Mouse (Mus musculus) spleen, postnatal 4 days (tissue): ENCODE measurements around the gene BC030870.

Experiments
- DNase-seq, 2 experiments: peaks; one replicate each; pipeline ENCODE4 v3.0.0; 2022; ENCODE audit warnings: low spot score in 2 of 2

The BC030870 gene

DNA sequence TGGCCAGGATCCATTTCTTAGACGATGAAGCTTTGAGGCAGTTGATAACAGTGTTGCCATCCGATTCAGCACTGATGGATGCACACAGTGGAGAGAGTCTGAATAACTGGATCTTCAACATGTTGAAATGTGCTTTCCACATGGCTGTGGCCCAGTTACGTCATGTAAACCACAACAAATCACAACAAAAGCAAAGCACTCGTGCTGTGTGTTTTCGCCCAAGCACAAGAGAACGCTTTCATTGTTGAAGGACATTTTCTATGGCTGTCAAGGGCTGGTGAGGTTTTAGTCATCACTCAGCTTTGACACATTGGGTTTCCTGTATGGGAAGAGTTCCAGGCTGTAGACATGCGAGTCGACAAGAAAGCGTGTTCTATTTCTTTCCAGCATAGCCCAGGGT lies 48.6 kb downstream of the BC030870 start:
- no peak for DNase-seq

DNA sequence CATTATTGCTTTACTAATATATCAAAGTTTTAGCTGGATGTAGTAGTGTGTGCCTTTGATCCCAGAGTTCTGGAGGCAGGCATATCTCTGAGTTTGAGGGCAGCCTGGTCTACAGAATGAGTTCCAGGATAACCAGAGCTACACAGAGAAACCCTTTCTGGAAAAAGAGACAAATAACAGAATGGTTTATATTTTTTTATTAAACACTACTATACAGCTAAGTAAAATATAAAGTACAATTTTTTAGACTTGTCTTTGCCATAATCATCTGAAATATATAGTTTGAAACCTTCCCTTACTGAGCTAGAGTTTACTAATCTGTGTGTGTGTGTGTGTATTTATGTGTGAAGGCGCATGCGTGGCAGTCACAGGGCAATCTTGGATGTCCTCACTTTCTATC lies 54.6 kb downstream of the BC030870 start, which contains the start of gene Gm10663:
Gm10663 (plus strand) TSS at position 301 of the 400 bp plus-strand sequence.
- DNase-seq, result no peak

DNA sequence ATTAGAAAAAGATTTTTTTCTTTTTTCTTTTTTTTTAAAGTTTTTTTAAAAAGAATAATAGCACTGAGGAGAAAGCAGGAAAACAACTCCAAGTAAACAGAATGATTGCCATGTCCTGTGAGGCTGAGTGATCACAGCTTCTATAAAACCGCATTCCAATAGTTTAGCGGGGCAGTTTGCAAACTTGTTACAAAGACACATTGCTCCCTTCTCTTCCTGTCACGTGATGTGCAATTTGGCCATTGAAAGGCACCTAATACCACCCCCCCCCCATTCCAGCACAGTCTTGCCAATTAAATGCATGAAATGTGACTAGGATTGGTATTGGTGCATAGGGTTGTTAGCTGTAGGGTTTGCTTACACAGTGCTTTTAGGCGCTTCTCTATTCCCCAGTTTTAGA lies 58.4 kb downstream of the BC030870 start:
- no peak for DNase-seq

DNA sequence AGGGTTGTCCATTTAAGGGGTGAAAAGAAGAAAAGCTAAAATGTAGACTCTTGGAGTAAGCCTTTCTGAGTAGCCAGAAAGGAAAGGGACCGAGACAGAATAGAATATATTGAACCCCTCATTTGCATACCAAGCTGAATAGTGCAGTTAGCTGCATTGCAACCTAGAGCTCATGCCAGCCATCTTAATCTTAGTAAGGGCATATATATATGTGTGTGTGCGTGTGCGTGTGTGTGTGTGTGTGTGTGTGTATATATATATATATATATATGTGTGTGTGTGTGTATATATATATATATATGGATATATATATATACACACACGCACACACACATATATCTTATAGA lies 60.9 kb downstream of the BC030870 start:
- no peak for DNase-seq

DNA sequence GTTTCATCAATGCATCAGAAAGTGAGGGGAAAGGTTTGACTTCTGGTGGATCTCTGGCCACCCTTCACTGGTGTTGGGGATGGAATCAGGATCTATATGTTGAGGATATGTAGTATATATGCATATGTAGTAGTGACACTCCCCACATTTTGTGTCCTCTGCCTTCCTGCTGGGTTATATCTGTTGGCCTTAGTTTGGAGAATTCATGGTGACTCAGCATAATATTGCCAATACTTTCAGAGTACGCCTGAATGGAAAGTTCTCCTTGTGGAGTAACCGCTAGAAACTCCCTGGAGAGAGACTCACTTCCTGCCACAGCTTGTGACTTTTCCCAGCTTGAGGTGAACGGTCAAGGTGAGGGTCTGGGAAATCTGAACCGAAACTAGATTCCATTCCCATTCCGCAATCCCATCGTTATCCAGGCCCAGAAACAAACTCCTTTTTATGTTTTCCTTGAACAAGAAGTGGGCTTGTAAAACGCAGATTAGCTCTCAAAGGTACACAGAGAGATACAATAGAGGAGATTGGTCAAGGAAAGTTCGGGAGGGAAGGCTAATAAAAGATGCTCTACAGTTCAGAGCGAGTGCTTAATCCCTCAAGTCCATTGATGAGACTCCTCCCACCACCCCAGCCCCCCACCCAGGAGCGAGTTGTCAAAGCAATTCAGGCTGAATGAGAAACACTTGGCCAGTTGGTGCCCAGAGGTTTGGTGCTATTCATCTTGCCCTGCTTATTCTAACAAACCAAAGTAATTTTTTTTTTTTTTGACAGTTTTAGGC lies 61.5 kb downstream of the BC030870 start:
- no peak for DNase-seq

DNA sequence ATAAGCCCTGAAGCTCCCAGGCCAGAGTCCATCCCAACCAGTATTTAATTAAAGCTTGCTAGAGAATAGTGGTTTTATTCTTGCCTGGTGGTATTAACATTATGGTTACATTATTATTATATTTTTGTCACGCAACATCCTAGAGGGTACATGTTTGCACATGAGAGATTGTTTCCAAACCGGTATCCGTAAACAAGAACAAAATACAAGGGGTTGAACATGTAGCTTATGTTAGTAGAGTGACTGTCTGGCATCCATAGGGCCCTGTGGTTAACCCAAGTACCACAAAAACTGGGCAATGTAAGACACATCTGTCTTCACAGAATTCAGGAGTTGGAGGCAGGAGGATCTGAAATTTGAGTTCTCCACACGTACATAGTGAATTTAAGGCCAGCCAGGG lies 62.3 kb downstream of the BC030870 start:
- no peak for DNase-seq

DNA sequence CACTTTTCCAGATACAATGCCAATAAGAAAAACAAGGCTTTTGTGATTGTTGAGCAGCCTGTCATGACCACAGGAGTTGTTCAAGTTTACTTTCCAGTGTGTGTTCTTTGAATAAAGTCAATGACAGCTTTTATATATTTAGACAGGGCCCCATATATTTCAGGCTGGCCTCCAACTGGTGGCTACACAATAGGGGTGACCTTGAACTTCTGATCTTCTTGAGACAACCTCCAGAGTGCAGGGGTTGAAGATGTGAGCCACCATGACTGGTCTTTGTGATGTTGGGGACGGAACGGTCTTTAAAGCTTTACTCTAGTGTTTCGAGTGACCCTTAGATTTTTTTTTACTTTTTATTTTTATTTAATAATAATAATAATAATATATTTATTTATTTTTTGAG lies 63.7 kb downstream of the BC030870 start:
- DNase-seq, result no peak

DNA sequence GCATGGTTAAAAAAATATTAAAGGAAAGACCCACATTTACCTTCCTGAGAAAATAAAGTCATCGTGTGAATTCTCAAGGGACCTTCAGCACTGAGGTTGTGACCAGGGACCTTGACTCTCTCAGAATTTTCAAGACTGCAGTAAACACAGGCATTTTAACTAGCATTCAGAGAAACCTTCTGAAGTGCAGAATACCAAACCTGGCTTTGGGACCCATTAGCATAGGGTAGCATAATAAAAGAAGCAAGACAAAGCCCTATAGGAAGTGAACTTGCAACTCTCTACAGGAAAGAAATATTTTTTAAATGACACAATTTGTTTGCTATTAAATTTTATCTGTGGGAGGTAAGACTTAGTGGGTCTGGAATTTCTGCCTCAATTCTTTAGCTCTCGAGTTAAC lies 65.3 kb downstream of the BC030870 start:
- DNase-seq, result no peak

DNA sequence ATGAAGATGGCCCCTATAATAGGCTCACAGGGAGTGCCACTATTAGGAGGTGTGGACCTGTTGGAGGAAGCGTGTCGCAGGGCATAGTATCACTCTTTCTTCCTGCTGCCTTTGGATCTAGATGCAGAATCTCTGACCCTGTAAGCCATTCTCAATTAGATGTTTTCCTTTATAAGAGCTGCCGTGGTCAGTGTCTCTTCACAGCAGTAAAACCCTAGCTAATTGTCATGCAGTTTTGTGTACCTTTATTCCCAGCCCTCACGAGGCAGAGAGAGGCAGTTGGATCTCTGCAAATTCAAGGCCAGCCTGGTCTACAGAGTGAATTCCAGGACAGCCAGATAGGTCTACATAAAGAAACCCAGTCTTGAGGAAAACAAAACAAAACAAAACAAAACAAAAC lies 67.2 kb downstream of the BC030870 start:
- no peak for DNase-seq

DNA sequence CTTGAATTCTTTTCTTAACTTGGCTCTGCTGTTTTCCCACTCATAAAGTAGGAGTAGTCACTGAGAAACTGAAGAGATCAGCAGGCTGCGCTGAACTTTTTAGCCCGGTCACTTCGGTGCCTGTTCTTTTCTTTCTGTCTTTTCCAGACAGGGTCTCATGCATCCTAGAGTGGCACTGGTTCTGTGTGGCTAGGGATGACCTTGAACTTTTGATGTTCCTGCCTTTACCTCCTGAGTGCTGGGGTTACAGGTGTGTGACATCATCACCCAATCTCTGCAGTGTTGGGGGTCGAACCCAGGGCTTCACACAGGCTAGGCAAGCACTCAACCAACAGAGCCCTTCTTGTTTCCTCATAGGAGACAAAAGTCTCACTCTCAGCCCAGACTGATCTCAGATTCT lies 72.6 kb downstream of the BC030870 start:
- DNase-seq, result no peak

DNA sequence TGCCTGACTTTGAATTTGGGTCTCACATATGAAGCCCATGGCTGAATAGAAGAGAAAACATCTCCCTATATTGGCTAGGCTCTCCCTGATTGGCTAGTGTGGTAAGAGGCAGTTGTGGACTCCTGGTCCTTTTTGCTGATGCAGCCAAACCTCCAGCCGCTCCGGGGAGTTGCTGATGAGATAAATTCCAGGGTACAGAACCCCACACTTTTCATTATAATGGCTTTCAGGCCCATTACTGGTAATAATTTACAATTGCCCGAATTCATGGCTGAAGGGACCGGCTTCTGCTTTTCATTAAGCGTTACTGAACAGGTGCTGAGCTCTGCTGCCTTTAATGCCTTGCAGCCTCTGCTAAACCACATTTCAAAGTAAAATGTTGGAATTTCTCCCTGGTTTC lies 75.4 kb downstream of the BC030870 start:
- no peak for DNase-seq

DNA sequence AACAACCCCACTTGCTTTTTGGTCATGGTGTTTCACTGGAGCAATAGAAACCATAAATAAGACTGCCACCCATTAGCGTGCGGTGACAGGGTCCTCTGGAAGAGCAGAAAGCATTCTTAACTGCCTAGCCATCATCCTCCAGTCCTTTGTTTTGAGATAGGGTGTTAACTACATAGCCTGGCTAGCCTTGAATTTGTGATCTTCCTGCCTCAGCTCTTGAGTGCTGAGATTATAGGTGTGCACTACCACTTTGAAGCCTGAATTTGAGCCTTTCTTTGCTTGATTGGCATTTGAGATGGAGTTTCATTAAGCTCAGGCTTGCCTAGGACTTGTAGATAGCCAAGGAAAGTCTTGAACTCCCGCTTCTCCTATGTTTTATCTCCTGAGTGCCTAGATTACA lies 75.8 kb downstream of the BC030870 start:
- DNase-seq, result no peak

DNA sequence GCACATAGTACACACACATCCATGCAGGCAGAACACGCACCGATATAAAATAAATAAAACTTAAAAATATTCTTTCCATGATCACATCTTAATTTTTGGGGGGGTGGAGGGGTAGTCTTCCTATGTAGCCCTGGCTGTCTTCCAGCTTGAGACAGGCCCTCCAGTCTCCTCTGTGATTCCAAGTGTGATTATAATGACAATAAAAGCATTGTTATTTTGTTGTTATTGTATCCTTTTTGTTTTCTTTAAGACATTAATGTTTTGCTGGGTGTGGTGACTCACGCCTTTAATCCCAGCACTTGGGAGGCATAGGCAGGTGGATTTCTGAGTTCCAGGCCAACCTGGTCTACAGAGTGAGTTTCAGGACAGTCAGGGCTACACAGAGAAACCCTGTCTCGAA lies 81.6 kb downstream of the BC030870 start:
- DNase-seq, result no peak

DNA sequence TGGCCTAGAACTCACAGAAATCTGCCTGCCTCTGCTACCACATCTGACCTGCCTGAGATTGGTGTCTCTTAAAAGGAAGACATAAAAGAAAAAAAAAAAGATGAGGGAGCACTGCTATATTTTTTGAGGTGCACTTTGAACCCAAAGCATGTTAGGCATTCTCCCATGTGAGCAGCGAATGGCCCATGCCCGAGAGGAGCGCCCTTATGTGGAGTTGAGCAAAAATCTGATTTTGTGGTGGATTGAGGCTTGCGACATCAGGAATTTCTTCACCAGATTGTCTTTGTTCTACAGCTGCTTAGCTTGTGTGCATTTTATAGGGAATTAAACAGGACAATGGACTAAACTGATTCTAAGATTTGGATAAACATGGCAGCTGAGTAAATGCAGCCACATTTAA lies 82.2 kb downstream of the BC030870 start:
- DNase-seq, result no peak

DNA sequence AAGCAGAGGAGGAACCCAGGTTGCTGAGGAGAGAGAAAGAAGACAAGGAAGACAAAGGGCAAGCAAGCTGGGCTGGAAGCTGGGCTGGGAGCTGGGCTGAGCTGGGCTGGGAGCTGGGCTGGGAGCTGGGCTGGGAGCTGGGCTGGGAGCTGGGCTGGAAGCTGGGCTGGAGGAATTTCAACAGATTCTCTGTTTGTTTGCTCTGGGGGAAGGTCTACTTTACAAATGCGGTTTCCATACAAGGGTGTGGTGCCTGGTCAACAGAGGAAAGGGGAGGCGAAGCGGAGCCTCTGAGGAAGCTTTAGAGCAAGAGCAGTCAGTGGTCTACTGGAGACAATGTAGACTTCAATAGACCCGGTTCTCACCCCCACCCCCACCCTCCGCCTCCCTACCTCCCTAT lies 82.8 kb downstream of the BC030870 start:
- no peak for DNase-seq

DNA sequence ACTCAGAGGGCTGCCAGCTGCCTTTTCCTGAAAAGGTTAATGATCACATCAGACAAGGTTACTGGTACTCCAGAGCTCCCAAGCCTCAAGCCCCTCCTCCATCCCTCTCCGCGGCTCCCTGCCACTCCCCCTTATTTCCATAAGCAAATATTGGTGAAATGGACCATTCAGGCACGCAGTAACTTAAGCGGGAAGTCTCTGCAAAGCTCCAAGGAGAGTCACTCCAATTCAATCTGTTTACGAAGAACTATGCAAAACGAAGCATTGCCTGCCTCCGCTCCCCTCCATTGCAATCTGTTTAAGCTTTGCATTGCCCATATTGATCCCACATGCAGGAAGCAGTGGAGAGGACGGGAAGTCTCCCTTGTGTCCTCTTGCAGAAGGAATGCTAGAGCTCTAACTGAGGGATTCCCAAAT lies 92.2 kb downstream of the BC030870 start, which contains the start of gene Apela:
Apela (minus strand) TSS at position 220 of the 417 bp plus-strand sequence.
- DNase-seq, result no peak
